Mouse (Mus musculus) testis, adult 2 months (tissue): Measurements from ENCODE around the gene Arv1. TPM values are rescaled to one million over a fixed set of nuclear protein-coding genes. Genes with fewer than 3 reads are reported as not detected.

Experiments
- H3K27ac ChIP-seq: fragments of 200-500 bp; 2 replicates; pipeline ENCODE4 v1.5.1; 2012; ENCODE audit warnings: low read depth, low read length; ENCODE audit not compliant: control insufficient read depth, insufficient read depth
- H3K27me3 ChIP-seq: fragments of 200-500 bp; 2 replicates; pipeline ENCODE4 v1.6.1; 2012; ENCODE audit warnings: mild to moderate bottlenecking, low read length, moderate library complexity; ENCODE audit not compliant: control insufficient read depth, insufficient read depth
- H3K36me3 ChIP-seq: fragments of 200-500 bp; 2 replicates; pipeline ENCODE4 v1.6.1; 2012; ENCODE audit warnings: mild to moderate bottlenecking, low read length; ENCODE audit not compliant: control insufficient read depth, insufficient read depth
- H3K4me1 ChIP-seq: fragments of 200-500 bp; 2 replicates; pipeline ENCODE4 v1.6.1; 2012; ENCODE audit warnings: low read length; ENCODE audit not compliant: control insufficient read depth, insufficient read depth
- H3K4me3 ChIP-seq: fragments of 200-500 bp; 2 replicates; pipeline ENCODE4 v1.5.1; 2012; ENCODE audit warnings: low read depth, mild to moderate bottlenecking, low read length, moderate library complexity, mixed read lengths; ENCODE audit not compliant: control insufficient read depth
- CTCF ChIP-seq: fragments of 200-500 bp; IDR thresholded peaks from 2 replicates; pipeline ENCODE4 v1.5.1; 2012; ENCODE audit warnings: low read depth, mild to moderate bottlenecking, inconsistent platforms, low read length, moderate library complexity; ENCODE audit not compliant: control insufficient read depth, insufficient read depth, insufficient replicate concordance
- POLR2A ChIP-seq: fragments of 200-500 bp; IDR thresholded peaks from 2 replicates; pipeline ENCODE4 v1.6.1; 2012; ENCODE audit warnings: low read depth, mild to moderate bottlenecking, inconsistent platforms, low read length, moderate library complexity; ENCODE audit not compliant: control insufficient read depth
- polyA plus RNA-seq: library from polyadenylated mRNA; depleted of rRNA; stranded (reverse); fragments of >200 nt; gene quantifications from 2 replicates; pipeline ENCODE4 v1.2.3, GENCODE M21; 2012; rRNA removed

Arv1 gene
- polyA plus RNA-seq = 13.5 and 14.9 TPM in 2 replicates

DNA sequence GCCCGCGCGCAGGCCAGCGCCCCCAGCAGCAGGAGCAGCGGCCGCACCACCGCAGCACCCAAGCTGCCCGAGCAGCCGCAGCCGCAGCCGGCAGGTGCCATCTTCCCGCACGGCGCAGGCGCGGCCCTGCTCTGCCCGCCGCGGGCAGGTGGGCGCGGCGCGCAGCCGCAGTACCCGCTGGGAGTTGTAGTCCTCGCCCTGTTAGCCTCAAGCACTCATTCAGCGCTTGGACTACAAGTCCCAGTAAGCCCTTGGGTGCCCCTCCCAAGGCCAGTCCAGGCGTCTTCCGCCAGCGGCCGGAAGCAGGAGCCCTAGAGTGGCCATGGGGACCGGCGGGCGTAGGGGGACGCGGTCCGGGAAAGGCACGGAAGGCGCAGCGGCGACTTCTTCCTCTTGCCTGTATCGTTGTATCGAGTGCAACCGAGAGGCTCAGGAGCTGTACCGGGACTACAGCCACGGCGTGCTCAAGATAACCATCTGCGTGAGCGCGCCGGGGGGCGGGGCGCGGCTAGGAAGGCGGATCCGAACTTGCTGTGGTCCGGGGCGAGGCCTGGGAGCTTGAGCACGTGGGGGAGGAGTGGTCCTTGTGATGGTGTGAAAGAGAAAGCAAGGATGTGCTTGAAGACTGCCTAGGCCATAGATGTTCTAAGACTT lies at the start of gene Arv1, which contains the start of gene Ttc13:
TSS of gene Arv1 (plus strand) at position 278 of the 654 bp plus-strand sequence.
TSS of gene Ttc13 (minus strand) at position 122 of the 654 bp plus-strand sequence.
- Histone ChIP-seq H3K4me3 (peak within 1 kb of the TSS; percentile 77), H3K36me3 (no peaks in the 10 kb centered on the region; the same call in 1 of the 2 replicates), H3K27me3 (no peaks in the 10 kb centered on the region), H3K27ac (peak within 1 kb of the TSS; percentile 23; the same call in 1 of the 2 replicates), H3K4me1 (peaks cover 4% of the 10 kb centered on the region)
- TF ChIP-seq POLR2A (peak; percentile 84), CTCF (no peak)

DNA sequence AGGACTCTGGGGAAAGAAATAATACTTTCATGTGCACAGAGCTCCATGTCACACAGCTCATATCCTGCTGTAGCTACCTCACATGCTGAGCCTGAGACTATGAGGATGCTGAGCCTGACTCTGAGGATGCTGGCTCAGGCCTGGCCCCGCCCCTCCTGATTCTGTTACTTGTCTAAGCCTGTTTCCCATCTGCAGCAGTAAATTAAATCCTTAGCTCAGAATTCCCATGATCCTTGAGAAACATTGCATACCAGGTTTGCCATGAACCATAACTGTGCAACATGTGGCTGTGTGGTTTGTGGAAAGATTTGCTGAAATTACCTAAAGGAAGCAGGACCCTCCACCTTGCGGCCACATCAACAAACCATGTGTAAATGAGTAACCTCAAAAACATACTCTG lies 49.6 kb upstream of the Arv1 start:
- no peak overlapping the region for H3K27ac ChIP-seq
- peaks cover 2% of the 10 kb centered on the region; the same call in 1 of the 2 replicates for H3K4me1 ChIP-seq
- no peak overlapping the region for H3K4me3 ChIP-seq
- TF ChIP-seq POLR2A = no peak
- no peak for TF ChIP-seq CTCF
- H3K27me3 ChIP-seq = no peaks in the 10 kb centered on the region
- no peaks in the 10 kb centered on the region for H3K36me3 ChIP-seq

DNA sequence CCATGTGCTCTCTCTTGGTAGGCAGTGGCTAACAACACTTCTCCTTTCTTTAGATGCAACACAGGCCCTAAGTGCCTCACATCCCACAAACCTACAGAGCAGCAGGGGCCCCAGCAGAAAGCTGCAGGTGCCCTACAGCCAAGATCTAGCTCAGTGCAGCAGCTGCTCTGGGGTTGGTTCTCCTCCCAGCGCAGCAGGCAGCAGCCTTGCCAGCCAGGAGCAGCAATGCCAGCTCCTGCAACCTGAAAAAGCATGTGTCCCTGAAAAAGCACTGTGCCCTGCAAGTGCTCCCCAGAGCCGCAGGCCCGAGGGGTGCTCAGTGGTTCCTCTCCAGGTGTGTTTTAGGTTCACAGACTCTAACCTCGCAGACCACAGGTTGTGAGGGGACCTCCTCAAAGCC lies 45.3 kb upstream of the Arv1 start:
- H3K27ac ChIP-seq = no peak overlapping the region
- H3K4me1 ChIP-seq = no peaks in the 10 kb centered on the region
- H3K4me3 ChIP-seq = no peak overlapping the region
- TF ChIP-seq CTCF = no peak
- no peak for TF ChIP-seq POLR2A
- H3K27me3 ChIP-seq = no peaks in the 10 kb centered on the region
- no peaks in the 10 kb centered on the region for H3K36me3 ChIP-seq

DNA sequence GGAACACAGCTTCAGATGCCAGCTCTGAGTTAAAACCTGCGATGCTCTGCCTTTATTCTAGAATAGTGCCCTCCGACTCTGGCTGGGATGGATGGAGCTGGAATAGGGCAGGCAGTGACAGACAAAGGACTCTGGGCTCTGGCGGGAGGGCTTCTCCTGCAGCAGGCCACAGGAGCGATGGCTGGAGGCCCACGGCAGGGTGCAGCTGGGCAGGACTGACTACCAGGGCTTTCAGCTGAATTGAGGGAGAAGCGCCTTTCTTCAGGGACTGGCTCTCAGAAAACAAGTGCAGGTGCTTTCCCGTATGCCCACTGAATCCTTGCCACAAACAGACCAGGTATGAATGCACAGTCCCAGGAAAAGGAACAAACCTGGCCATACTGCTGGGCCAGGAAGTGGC lies 44.9 kb upstream of the Arv1 start:
- Histone ChIP-seq H3K4me3 (no peak overlapping the region), H3K4me1 (no peaks in the 10 kb centered on the region), H3K27ac (no peak overlapping the region), H3K36me3 (no peaks in the 10 kb centered on the region), H3K27me3 (no peaks in the 10 kb centered on the region)
- TF ChIP-seq POLR2A = no peak
- TF ChIP-seq CTCF = no peak

DNA sequence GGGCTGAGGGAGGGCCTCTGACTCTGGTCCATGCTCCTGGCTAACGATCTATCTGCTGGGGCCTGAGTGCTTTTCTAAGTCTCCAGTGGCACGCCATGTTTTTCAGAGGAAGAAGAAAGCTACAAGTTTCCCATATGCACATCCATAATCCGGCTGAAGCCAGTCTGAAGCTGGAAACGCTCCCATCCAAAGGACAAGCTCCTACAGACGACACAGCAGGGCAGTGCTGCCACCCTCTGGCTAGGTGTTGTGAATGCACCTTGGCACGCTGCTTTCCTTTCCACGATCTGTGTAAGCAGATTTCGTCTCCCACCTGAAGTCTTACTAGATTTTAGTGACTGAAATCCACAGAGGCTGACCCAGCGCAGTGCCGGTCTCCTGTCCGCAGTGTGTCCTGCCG lies 44.5 kb upstream of the Arv1 start:
- H3K4me1 ChIP-seq = no peaks in the 10 kb centered on the region
- no peak overlapping the region for H3K27ac ChIP-seq
- TF ChIP-seq POLR2A = no peak
- peak; percentile 86; the same call in 1 of the 2 replicates for TF ChIP-seq CTCF
- H3K36me3 ChIP-seq = no peaks in the 10 kb centered on the region
- no peaks in the 10 kb centered on the region for H3K27me3 ChIP-seq
- H3K4me3 ChIP-seq = no peak overlapping the region

DNA sequence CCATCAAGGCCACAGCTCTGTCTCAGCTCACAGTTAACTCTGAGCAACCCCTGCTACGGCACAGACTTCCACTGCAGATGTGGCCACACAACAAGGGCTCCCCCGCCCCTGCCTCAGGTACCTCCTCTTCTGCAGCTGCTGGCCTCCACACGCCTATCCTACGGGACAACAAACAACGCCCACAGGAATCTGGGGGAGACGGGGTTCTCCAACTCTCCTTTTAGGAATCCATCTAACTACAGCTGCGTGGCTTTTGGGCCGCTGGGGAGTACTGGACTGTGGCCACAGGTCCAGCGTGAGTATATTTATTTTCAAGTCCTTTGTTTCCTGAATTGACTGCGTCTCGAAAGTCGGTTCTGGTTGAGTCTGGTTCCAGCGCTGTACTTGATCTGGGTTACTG lies 43.7 kb upstream of the Arv1 start:
- H3K4me1 ChIP-seq = no peaks in the 10 kb centered on the region
- no peak overlapping the region for H3K27ac ChIP-seq
- no peak overlapping the region for H3K4me3 ChIP-seq
- H3K36me3 ChIP-seq = no peaks in the 10 kb centered on the region
- TF ChIP-seq CTCF (no peak), POLR2A (no peak)
- H3K27me3 ChIP-seq = no peaks in the 10 kb centered on the region

DNA sequence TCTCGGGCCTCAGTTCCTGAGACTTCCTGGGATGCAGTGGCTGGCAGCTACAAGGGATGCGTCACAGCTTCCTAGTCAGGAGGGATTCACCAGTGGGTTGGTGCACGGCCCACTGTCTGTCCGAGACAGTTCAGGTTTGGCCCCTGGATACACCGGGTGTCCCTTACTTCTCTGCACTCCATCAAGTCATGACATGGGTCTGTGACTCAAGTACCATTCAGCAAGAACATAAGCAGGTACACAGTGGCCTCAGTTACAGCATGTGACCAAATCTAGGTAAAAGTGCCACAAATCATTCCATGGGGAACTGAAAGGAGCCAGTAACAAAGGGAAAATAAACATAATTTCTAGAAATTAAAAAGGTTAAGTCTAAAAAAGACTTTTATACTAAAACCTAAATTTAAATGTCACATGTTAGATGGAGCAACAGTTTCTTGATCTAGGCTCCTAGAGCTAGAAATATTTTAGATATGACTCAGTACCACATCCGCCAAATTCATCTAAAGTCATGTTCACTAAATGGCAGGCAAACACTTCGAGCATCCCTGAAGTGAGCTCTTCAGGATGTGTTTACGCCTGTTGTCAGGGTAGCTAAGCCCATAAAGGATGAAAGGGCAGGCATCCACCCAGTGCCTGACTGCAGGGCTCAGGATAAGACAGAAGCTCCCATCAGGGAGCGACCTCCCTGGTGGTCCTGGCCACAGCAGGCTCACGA lies 40.7 kb upstream of the Arv1 start:
- no peaks in the 10 kb centered on the region for H3K36me3 ChIP-seq
- H3K4me1 ChIP-seq = no peaks in the 10 kb centered on the region
- no peak overlapping the region for H3K27ac ChIP-seq
- no peaks in the 10 kb centered on the region for H3K27me3 ChIP-seq
- no peak overlapping the region for H3K4me3 ChIP-seq
- TF ChIP-seq CTCF (no peak), POLR2A (no peak)
